Mouse (Mus musculus): Measurements from ENCODE around the gene Clec3b. TPM values are rescaled to one million over a fixed set of nuclear protein-coding genes. Genes with fewer than 3 reads are reported as not detected.

The Clec3b gene
- total RNA-seq, 2 experiments from 2014 or later, result 2.6 to 3.1 TPM

DNA sequence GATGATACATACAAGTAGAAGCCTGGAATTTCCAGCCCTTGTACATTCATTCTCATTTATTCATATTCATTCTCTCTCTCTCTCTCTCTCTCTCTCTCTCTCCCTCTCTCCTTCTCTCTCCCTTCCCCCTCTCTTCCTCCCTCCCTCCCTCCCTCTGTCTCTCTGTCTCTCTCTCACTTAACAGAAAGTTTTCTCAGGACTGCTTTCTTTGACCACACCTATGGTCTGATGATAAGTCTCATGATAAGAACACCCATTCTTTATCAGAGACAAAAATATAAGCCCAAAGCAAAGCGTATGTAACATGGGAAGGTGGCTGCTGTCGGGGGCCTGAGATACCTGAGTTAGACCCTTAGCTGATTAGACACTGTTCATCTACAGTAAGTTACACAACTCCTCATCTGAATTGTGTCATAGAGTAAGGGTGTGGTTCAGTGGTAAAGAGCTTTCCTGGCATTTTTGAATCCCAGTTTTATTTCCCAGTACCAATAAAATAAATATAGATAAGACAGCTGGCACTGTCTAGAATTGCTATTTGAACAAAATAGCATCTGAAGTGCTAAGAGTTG is 26.2 kb upstream of the Clec3b start:
- no peak for TF ChIP-seq CTCF (IDR thresholded peaks at IDR 0.05)
- H3K4me3 ChIP-seq, result no peak overlapping the region
- intact Hi-C loops (cut with DNase I), result no loop called here

DNA sequence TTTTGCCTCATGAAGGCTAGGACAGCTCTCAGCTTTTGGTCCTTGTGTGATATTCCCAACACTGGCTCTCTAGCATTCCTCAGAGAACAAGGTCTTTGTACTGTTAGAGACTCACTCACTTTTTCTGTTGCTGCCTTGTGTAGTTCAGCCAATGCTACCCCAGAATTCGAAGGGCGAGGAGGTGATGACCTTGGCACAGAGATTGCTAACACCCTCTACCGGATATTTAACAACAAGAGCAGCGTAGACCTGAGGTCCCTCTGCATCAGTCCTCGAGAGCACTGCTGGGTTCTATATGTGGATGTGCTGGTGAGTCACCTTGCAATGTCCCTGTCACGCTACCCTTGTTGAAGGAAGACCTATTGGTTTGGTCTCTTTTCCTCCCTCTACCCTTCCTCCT is 23.1 kb upstream of the Clec3b start:
- DNase-seq (ENCODE audit: extremely low spot score in 1 of 2, low spot score in 2 of 2), result no peak
- intact Hi-C loops (cut with DNase I), result no loop called here
- no peak overlapping the region for H3K4me3 ChIP-seq
- TF ChIP-seq CTCF (IDR thresholded peaks at IDR 0.05), result no peak
- H3K27ac ChIP-seq, result no peak overlapping the region

More for the DNA sequence above, 26.2 kb upstream of the Clec3b start:
- no peak for DNase-seq (ENCODE audit: extremely low spot score in 1 of 2, low spot score in 2 of 2)
- H3K27ac ChIP-seq, result no peak overlapping the region

DNA sequence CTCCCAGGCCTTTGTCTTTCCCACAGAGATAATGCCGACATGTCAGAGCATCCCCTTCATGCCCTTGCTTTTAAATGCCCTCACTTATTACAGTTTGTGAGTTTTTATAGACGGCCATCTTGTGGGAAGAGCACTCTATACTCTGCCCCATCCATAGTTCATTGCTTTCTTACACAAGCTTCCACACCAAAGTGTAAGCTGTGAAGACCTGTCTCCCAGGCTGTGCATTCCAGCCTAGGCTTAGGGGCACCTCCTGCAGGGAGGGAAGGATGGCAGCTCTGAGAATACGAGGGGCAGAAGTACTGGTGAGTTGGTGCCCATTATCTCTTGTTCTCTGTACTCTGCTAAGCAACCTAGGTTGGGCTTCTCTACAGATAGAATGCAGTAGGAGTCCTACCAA is 17.8 kb upstream of the Clec3b start:
- no peak overlapping the region for H3K4me3 ChIP-seq
- no peak overlapping the region for H3K27ac ChIP-seq
- no peak for DNase-seq (ENCODE audit: extremely low spot score in 1 of 2, low spot score in 2 of 2)
- TF ChIP-seq CTCF (IDR thresholded peaks at IDR 0.05), result no peak
- intact Hi-C loops (cut with DNase I), result no loop called here

DNA sequence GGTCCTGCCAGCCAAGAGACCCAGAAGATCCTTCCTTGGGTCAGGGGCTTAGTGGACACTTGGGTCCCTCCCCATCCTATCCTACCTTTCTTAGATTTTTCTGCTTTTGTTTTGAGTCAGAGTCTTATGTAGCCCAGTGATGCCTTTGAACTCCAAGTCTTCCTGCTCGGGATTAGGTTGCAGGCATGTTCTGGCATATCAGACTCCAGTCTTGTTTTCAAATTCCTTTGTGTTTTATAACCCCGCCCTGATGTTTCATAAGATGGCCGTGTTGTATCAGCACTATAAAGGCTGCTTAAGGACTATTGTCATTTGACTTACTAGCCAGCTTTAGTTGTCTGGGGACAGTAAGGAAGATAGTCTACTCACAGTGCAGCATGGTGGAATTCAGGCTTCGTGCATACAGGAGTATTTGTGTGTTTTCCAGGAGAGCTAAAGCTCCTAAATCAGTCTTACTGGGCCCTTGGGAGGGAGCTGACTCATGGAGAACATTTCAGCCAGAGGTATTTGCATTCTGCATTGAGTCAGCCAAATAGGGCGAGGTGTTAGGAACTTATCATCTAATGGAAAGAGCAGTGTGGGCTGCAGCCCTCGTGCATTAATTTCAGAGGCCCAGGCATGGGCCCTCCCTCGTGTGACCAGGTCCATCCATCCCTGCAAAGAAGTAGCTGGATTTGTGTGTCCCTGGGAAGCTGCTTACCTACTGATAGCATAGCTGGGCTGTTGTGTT is 13.6 kb upstream of the Clec3b start:
- H3K4me3 ChIP-seq, result no peak overlapping the region
- intact Hi-C loops (cut with DNase I), result no loop called here
- no peak for DNase-seq (ENCODE audit: extremely low spot score in 1 of 2, low spot score in 2 of 2)
- no peak for TF ChIP-seq CTCF (IDR thresholded peaks at IDR 0.05)
- H3K27ac ChIP-seq, result no peak overlapping the region; the same call in 1 of the 2 replicates

DNA sequence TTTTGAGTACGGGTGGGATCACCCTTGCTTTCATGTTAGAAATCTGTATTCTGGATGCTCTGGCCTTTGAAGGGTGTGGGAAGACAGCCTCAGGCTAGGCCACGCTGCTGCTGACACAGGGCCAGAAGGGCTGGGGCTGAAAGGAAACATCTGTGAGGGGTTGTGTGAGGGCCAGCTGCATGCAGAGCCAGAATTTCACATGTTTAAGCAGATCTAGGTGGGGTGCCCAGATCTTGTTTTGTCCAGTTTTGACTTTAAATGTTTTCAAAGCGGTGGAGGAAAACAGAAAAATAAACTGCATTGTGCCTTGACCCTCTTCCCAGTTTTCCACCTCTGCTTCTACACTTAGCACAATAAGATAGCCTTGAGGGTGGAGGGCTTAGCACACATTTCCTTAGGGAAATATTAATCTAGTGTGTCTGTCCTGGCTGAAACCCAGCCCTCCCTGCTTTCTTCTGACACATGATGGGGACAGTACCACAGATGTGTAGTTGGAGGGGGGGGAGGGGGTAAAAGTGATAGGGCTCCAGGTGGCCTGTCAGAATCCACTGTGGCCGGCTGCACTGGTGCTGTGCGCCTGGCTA is 11.8 kb upstream of the Clec3b start:
- intact Hi-C loops (cut with DNase I), result no loop called here
- H3K27ac ChIP-seq, result no peak overlapping the region; the same call in 1 of the 2 replicates
- H3K4me3 ChIP-seq, result no peak overlapping the region
- TF ChIP-seq CTCF (IDR thresholded peaks at IDR 0.05), result no peak
- DNase-seq (ENCODE audit: extremely low spot score in 1 of 2, low spot score in 2 of 2), result no peak

DNA sequence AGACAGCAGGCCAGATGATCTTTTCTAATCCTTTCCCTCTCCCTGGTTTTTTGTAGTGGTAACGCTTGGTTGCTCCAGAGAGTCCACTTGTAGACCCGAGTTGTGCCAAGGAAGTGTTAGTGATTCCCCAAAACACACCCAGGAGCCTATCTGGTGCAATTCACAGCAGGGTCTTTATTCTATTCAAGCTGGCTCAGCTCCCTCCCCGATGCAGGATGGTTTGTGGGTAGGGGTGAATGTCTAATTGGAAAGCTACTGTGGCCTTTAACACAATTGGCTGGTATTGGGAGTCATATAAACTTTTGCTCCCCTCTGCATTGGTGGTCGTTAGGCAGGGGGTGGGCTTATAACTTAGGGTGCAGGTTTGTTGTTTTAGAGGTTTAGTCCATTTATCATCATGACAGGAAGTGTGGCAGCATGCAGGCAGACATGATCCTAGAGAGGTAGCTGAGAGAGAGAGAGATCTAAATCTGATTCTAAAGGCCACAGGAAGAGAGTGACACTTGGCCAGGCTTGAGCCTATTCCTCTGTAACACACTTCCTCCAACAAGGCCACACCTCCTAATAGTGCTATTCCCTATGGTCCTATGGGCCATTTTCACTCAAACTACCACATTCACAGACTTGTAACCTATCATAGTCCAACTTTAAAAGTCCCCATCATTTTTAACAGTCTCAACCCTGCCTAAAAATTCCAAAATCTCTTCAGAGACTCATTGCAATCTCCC is 10.7 kb upstream of the Clec3b start:
- 0 out of 2 replicates have a peak overlapping the region, but pooled peaks have one; percentile 28 for H3K27ac ChIP-seq
- no peak overlapping the region for H3K4me3 ChIP-seq
- DNase-seq (ENCODE audit: extremely low spot score in 1 of 2, low spot score in 2 of 2), result no peak
- intact Hi-C loops (cut with DNase I), result no loop called here
- TF ChIP-seq CTCF (IDR thresholded peaks at IDR 0.05), result no peak

DNA sequence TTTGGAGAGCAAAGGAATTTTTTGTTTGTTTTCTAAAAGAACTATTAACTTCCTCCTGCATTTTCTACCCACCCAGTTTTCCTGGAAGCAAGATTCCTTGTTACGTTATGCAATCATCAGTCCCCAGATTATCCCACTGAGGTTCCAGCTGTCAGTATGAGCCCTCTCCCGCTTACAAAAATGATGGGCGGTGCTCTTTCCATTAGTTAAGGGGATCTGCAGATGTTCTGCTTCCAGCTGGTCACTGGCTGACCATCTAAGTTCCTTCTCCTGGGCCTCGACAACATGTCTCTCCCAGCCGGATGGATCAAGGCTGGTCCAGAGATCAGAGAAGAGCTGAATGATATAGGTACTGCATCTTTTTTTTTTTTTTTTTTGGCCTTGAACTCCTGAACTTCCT is 2.3 kb upstream of the Clec3b start:
- intact Hi-C loops (cut with DNase I), result no loop called here
- no peak for DNase-seq (ENCODE audit: extremely low spot score in 1 of 2, low spot score in 2 of 2)
- H3K4me3 ChIP-seq, result no peak overlapping the region
- no peak for TF ChIP-seq CTCF (IDR thresholded peaks at IDR 0.05)
- no peak overlapping the region for H3K27ac ChIP-seq

DNA sequence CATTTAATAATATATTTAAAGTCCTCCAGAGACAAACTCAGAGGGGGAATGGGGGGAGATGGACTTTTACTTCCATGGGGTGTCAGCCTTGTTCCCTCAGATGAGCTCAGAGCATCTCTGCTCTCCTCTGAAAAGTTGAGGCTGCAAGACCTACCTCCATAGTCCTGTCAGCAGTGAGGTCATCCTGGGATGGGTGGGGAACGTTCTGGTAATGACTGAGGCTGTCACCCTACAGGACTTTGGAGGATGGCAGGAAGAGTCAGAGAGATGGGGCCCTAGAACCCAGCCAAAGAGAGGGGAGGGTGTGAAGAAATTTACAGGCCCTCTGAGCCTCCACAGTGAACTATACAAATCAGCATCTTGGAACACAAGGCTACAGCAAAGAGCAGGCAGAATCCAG is 815 bp downstream of the Clec3b start:
- DNase-seq (ENCODE audit: extremely low spot score in 1 of 2, low spot score in 2 of 2), result no peak
- Histone ChIP-seq H3K27ac (no peak overlapping the region), H3K4me3 (no peak overlapping the region)
- intact Hi-C loops (cut with DNase I), result no loop called here
- TF ChIP-seq CTCF (IDR thresholded peaks at IDR 0.05), result no peak

DNA sequence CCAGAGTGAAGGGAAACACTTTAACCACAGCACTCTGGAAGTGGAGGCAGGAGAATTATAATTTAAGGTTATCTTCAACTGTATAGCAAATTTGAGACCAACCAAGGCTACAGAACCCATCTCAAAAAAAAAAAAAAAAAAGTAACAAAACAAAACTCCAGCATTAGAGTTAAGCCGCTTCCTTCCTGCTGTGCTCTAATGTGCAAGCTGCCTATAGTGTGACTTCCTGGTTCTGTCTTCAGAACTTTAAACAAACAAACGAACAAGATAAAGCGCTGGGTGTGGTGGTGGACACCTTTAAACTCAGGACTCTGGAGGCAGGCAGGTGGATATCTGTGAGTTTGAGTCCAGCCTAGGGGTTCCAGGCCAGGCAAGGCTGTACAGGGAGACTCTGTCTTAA is 1.3 kb downstream of the Clec3b start:
- intact Hi-C loops (cut with DNase I), result no loop called here

DNA sequence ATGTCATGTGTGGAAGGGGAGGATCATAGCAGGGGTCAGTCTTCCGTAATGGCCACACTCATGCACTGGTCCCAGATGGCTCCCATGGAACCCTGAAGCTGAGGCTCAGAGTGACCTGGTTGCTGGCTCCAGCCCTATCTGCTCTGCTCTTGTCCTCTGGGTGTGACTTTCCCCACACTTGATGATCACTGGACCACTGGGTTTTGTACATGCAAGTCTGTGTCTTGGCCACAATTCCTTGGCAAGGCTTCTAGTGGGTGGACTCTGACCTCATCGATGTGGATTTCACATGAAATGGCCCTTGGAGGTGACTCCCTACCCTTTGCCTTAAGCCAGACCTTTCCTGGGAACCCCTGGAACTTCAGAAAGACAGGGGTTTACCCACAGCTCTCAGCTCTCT is 2.4 kb downstream of the Clec3b start:
- Histone ChIP-seq H3K27ac (no peak overlapping the region), H3K4me3 (no peak overlapping the region)
- no peak for TF ChIP-seq CTCF (IDR thresholded peaks at IDR 0.05)
- no peak for DNase-seq (ENCODE audit: extremely low spot score in 1 of 2, low spot score in 2 of 2)
- intact Hi-C loops (cut with DNase I), result no loop called here

More for the DNA sequence above, 1.3 kb downstream of the Clec3b start:
- no peak for TF ChIP-seq CTCF (IDR thresholded peaks at IDR 0.05)
- Histone ChIP-seq H3K27ac (no peak overlapping the region), H3K4me3 (no peak overlapping the region)
- no peak for DNase-seq (ENCODE audit: extremely low spot score in 1 of 2, low spot score in 2 of 2)

DNA sequence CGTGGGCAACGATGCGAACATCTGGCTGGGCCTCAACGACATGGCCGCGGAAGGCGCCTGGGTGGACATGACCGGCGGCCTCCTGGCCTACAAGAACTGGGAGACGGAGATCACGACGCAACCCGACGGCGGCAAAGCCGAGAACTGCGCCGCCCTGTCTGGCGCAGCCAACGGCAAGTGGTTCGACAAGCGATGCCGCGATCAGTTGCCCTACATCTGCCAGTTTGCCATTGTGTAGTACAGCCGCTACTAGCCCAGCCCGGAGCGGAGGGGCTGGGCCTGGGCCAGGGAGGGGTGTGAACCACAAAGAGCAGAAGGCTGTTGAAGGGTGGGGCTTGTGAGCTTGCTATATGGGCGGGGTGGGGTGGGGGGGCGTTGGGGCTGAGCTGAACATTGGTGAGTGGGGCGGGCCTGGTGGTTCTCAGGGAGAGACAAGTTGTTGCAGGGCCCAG is 6.2 kb downstream of the Clec3b start:
- peak; percentile 19 to 36 for DNase-seq (ENCODE audit: extremely low spot score in 1 of 2, low spot score in 2 of 2)
- Histone ChIP-seq H3K4me3 (peak overlapping the region; percentile 29), H3K27ac (no peak overlapping the region)
- intact Hi-C loops (cut with DNase I), result loop anchor here (5.0 kb wide), 2 partner anchors 210 to 365 kb away; partner anchors contain the start of gene Lars2
- no peak for TF ChIP-seq CTCF (IDR thresholded peaks at IDR 0.05)

DNA sequence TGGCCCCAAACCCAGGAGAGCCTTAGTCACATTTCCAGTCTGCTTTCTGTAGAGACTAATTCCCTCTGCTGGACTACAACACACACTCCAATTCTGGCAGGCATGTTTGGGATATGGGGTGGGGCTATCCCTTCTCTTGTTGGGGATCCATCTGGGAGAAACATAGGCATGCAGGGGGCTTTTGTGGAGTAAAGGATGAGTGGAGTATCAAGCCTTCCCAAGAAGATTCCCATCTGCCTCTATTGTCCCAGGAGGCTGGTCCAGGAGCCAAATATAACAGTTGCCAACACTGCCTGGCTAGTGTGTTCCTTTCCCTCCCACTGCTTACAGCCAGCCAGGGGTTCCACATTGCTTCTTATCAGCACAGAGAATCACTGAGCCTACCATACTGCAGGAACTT is 7.0 kb downstream of the Clec3b start:
- H3K4me3 ChIP-seq, result no peak overlapping the region
- H3K27ac ChIP-seq, result no peak overlapping the region
- no peak for TF ChIP-seq CTCF (IDR thresholded peaks at IDR 0.05)
- intact Hi-C loops (cut with DNase I), result loop anchor here (5.0 kb wide), 2 partner anchors 210 to 365 kb away; partner anchors contain the start of gene Lars2
- DNase-seq (ENCODE audit: extremely low spot score in 1 of 2, low spot score in 2 of 2), result no peak

All from left cerebral cortex, adult 2 months (tissue).